In the genomic region with DNA sequence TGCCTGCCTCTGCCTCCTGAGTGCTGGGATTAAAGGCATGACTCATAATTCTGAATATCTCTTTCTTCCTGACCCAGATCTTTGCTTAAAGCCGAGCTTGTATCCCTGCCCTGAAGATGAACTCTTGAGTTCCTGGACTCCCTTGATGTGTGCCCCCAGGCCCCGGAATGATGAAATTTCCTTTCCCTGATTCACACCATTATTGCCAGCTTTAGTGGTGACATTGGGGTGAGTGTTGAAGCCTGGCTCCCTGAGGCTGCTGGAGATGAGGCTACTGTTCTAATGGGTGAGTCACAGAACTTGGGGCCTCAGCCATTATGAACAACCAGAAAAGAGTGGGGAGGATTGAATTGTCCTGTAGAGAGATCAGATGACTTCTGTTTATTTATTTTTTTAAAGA, we compare ENCODE assay signal across 19 mouse cellular contexts. TPM values are rescaled to one million over a fixed set of nuclear protein-coding genes. Genes with fewer than 3 reads are reported as not detected.
DNase-seq lines count a peak whose midpoint lies in the region; ATAC-seq and TF ChIP-seq lines count a peak whose summit lies in the region.
"Had no signal": no experiment of that assay in that cellular context is flagged by ENCODE, and none has a peak within 500 bp of the region (broad histone marks: within the 10 kb centered on the region; RNA-seq: fewer than 3 reads in every experiment).

No protein-coding gene starts in this region.

- ATAC-seq in lung, postnatal 0 days: peak; percentile 37; the same call in 1 of the 2 replicates
- ATAC-seq: activated CD4-positive, CD25-positive, alpha-beta regulatory T cell, adult 4 months; forebrain, embryonic 16.5 days had no signal

- no peaks in the 10 kb centered on the region for H3K27me3 ChIP-seq in lung, postnatal 0 days (replicated peaks; ENCODE audit: insufficient read depth, low read length)
- H3K27me3 ChIP-seq in myocyte (ENCODE audit: control insufficient read depth, insufficient read depth, insufficient read length): no peaks in the 10 kb centered on the region
- H3K27me3 ChIP-seq: embryonic facial prominence, embryonic 13.5 days; embryonic facial prominence, embryonic 15.5 days; forebrain, embryonic 12.5 days had no signal

- WGBS in lung, postnatal 0 days: 58% methylated on average over 2 of the region's 2 CpGs

- H3ac ChIP-seq in myocyte (ENCODE audit: control insufficient read depth, insufficient read length): no peak overlapping the region

- no peaks in the 10 kb centered on the region for H3K9me3 ChIP-seq in lung, postnatal 0 days (ENCODE audit: low read length)
- H3K9me3 ChIP-seq: embryonic facial prominence, embryonic 15.5 days; forebrain, embryonic 12.5 days had no signal

- TF ChIP-seq EP300 in lung, postnatal 0 days (IDR thresholded peaks at IDR 0.05): no peak

- no peaks in the 10 kb centered on the region for H3K36me3 ChIP-seq in lung, postnatal 0 days (ENCODE audit: insufficient read depth, low read length)
- no peaks in the 10 kb centered on the region for H3K36me3 ChIP-seq in myocyte (ENCODE audit: control insufficient read depth, insufficient read depth)
- H3K36me3 ChIP-seq: embryonic facial prominence, embryonic 13.5 days; embryonic facial prominence, embryonic 15.5 days had no signal

- H3K27ac ChIP-seq in lung, postnatal 0 days (ENCODE audit: low read length): no peak overlapping the region
- H3K27ac ChIP-seq: embryonic facial prominence, embryonic 13.5 days; embryonic facial prominence, embryonic 15.5 days; forebrain, embryonic 12.5 days had no signal

- peak; percentile 34 for DNase-seq in lung, postnatal 0 days (ENCODE audit: low spot score)
- DNase-seq in lung, postnatal 25 days (ENCODE audit: low spot score): no peak
- peak; percentile 58 for DNase-seq in 416B (ENCODE audit: low read depth)
- peak; percentile 56 for DNase-seq in NIH3T3 (ENCODE audit: low read depth)
- no peak for DNase-seq in cerebellum, postnatal 25 days
- no peak for DNase-seq in cerebellum, adult 18-20 months
- DNase-seq in frontal cortex, adult 2 months (ENCODE audit: extremely low spot score in 1 of 2, low spot score in 1 of 2): no peak
- DNase-seq: cerebellum, adult 9-10 months; embryo, embryonic 11 days had no signal

- H3K4me3 ChIP-seq in lung, postnatal 0 days (ENCODE audit: low read depth, low read length): no peak overlapping the region
- H3K4me3 ChIP-seq in myocyte: no peak overlapping the region
- H3K4me3 ChIP-seq: embryonic facial prominence, embryonic 13.5 days; embryonic facial prominence, embryonic 15.5 days; erythroblast, embryonic 14.5 days; forebrain, embryonic 10.5 days; forebrain, embryonic 12.5 days had no signal

- H3K4me1 ChIP-seq in lung, postnatal 0 days (ENCODE audit: insufficient read depth, low read depth, low read length): no peaks in the 10 kb centered on the region
- H3K4me1 ChIP-seq: embryonic facial prominence, embryonic 13.5 days; embryonic facial prominence, embryonic 15.5 days had no signal

- H3K79me2 ChIP-seq in myocyte (ENCODE audit: control insufficient read depth, insufficient read depth): no peaks in the 10 kb centered on the region

- H3K4me2 ChIP-seq in lung, postnatal 0 days (replicated peaks; ENCODE audit: low read depth, low read length): no peak overlapping the region
- no peak overlapping the region for H3K4me2 ChIP-seq in myocyte (ENCODE audit: low read depth)
- H3K4me2 ChIP-seq: embryonic facial prominence, embryonic 13.5 days; embryonic facial prominence, embryonic 15.5 days; forebrain, embryonic 12.5 days had no signal

- TF ChIP-seq CTCF in lung, postnatal 0 days (IDR thresholded peaks at IDR 0.05): no peak

- TF ChIP-seq POLR2A in myocyte (IDR thresholded peaks at IDR 0.05; ENCODE audit: insufficient read length, low read depth): no peak

- H3K9ac ChIP-seq in lung, postnatal 0 days (replicated peaks; ENCODE audit: low read depth): no peak overlapping the region
- H3K9ac ChIP-seq: embryonic facial prominence, embryonic 13.5 days; embryonic facial prominence, embryonic 15.5 days; forebrain, embryonic 12.5 days had no signal

TF ChIP-seq in myocyte, 11 proteins besides CTCF, POLR2A, EP300 and RAD21:
- TF ChIP-seq TCF3 (IDR thresholded peaks at IDR 0.05; ENCODE audit: insufficient read length, low read depth) (no peak), CEBPB (IDR thresholded peaks at IDR 0.05; ENCODE audit: insufficient read depth, poor library complexity, severe bottlenecking) (0 out of 2 replicates have a peak, but pooled peaks have one; percentile 17)
TF ChIP-seq in myocyte: peak in this region for 1.

RNA-seq across cellular contexts. Expression of a gene that starts 7.2 kb away (rescaled TPM):
- polyA plus RNA-seq in lung, postnatal 0 days (2015; fragmentation: Nextera tagmentation; extraction: Ambion mirVana): 415 and 427 TPM in 2 replicates
- 2,204 TPM for polyA plus RNA-seq in myocyte (2012; fragmentation: generic; extraction: Trizol)
- polyA plus RNA-seq in frontal cortex, adult 2 months (2012; rRNA removed): 1,157 and 1,186 TPM in 2 replicates

RNA-seq across cellular contexts. Expression of a gene that starts 11.8 kb away (rescaled TPM):
- polyA plus RNA-seq in lung, postnatal 0 days (2015; fragmentation: Nextera tagmentation; extraction: Ambion mirVana): not detected in 2 replicates
- polyA plus RNA-seq in myocyte (2012; fragmentation: generic; extraction: Trizol): 0.84 TPM
- polyA plus RNA-seq in frontal cortex, adult 2 months (2012; rRNA removed): 0.17 and 3.5 TPM in 2 replicates
- polyA plus RNA-seq: activated CD4-positive, CD25-positive, alpha-beta regulatory T cell, adult 4 months; embryonic facial prominence, embryonic 11.5 days; embryonic facial prominence, embryonic 13.5 days; embryonic facial prominence, embryonic 15.5 days; erythroblast, embryonic 14.5 days; forebrain, embryonic 10.5 days; forebrain, embryonic 12.5 days; forebrain, embryonic 14.5 days; forebrain, embryonic 16.5 days had no signal

RNA-seq across cellular contexts. Expression of a gene that starts 12.0 kb away (rescaled TPM):
- polyA plus RNA-seq in lung, postnatal 0 days (2015; fragmentation: Nextera tagmentation; extraction: Ambion mirVana): 881 and 945 TPM in 2 replicates
- polyA plus RNA-seq in myocyte (2012; fragmentation: generic; extraction: Trizol): 3,074 TPM
- 1,817 and 1,854 TPM in 2 replicates for polyA plus RNA-seq in frontal cortex, adult 2 months (2012; rRNA removed)

RNA-seq across cellular contexts. Expression of a gene that starts 23.5 kb away (rescaled TPM):
- polyA plus RNA-seq in lung, postnatal 0 days (2015; fragmentation: Nextera tagmentation; extraction: Ambion mirVana): 16.5 and 17.0 TPM in 2 replicates
- polyA plus RNA-seq in myocyte (2012; fragmentation: generic; extraction: Trizol): 33.4 TPM
- 30.5 and 33.6 TPM in 2 replicates for polyA plus RNA-seq in frontal cortex, adult 2 months (2012; rRNA removed)

RNA-seq across cellular contexts. Expression of a gene that starts 43.2 kb away (rescaled TPM):
- 5.1 and 6.6 TPM in 2 replicates for polyA plus RNA-seq in lung, postnatal 0 days (2015; fragmentation: Nextera tagmentation; extraction: Ambion mirVana)
- 0.11 TPM for polyA plus RNA-seq in myocyte (2012; fragmentation: generic; extraction: Trizol)
- polyA plus RNA-seq in frontal cortex, adult 2 months (2012; rRNA removed): 0.44 and 0.80 TPM in 2 replicates
- polyA plus RNA-seq: erythroblast, embryonic 14.5 days had no signal

Comparison
In these comparisons a context has a peak if more than half of its experiments do, and no peak if none do; other contexts are left out.
1. DNase-seq: peak in lung, postnatal 0 days (single experiment), 416B (single experiment) and NIH3T3 (single experiment); none in lung, postnatal 25 days (single experiment), cerebellum, postnatal 25 days (0 of 2), cerebellum, adult 18-20 months (0 of 2) and frontal cortex, adult 2 months (0 of 2).